Mouse (Mus musculus) CH12.LX (cell line): ENCODE results near the gene Csmd2. TPM values are rescaled to one million over a fixed set of nuclear protein-coding genes. Genes with fewer than 3 reads are reported as not detected.

Experiments used
- DNase-seq: peaks from one replicate; pipeline ENCODE4 v3.0.0-alpha.2; 2013; ENCODE audit errors: extremely low read depth
- H3K27ac ChIP-seq: 2 replicates; pipeline ENCODE4 v1.5.1; 2012; ENCODE audit warnings: low read depth, mild to moderate bottlenecking, control low read depth, moderate library complexity; ENCODE audit not compliant: insufficient read depth
- H3K27me3 ChIP-seq: replicated peaks from 2 replicates; pipeline ENCODE3; 2012; ENCODE audit warnings: inconsistent platforms
- H3K36me3 ChIP-seq, 2 experiments: replicated peaks in 1 of 2; 2 replicates each; pipeline versions ENCODE3 to v1.6.1; 2012; ENCODE audit warnings: inconsistent platforms in 1 of 2, low read length in 1 of 2, mild to moderate bottlenecking in 1 of 2, mixed read lengths in 1 of 2, moderate library complexity in 1 of 2; ENCODE audit not compliant: control insufficient read depth in 1 of 2, insufficient read depth in 1 of 2
- H3K4me1 ChIP-seq, 2 experiments: 2 replicates each; pipeline ENCODE4 v1.6.1; 2012; ENCODE audit warnings: inconsistent platforms in 1 of 2, moderate library complexity in 1 of 2; ENCODE audit not compliant: insufficient read depth in 2 of 2, control insufficient read depth in 1 of 2
- H3K4me2 ChIP-seq: 2 replicates; pipeline ENCODE4 v1.6.1; 2012; ENCODE audit warnings: low read depth, mild to moderate bottlenecking, control low read depth; ENCODE audit not compliant: poor library complexity, insufficient read depth, severe bottlenecking
- H3K4me3 ChIP-seq, 3 experiments: fragments of 150-350 bp in 1 of 3; sonication (generic) in 1 of 3; replicated peaks in 1 of 3; 2 replicates each; pipeline versions ENCODE3 to v1.5.1; 2011 to 2012; ENCODE audit warnings: low read depth in 2 of 3, low read length in 2 of 3, mild to moderate bottlenecking in 2 of 3, moderate library complexity in 2 of 3, control low read depth in 1 of 3, improper control_type of control experiment in 1 of 3, inconsistent platforms in 1 of 3, mixed read lengths in 1 of 3; ENCODE audit not compliant: poor library complexity in 1 of 3
- H3K79me2 ChIP-seq: replicated peaks from 2 replicates; pipeline ENCODE4 v1.6.1; 2012; ENCODE audit warnings: mild to moderate bottlenecking, moderate library complexity; ENCODE audit not compliant: control insufficient read depth, poor library complexity, insufficient read depth, severe bottlenecking; ENCODE audit errors: extremely low read depth
- H3K9ac ChIP-seq: 2 replicates; pipeline ENCODE4 v1.6.1; 2012; ENCODE audit warnings: low read depth, mild to moderate bottlenecking, control low read depth, moderate library complexity; ENCODE audit not compliant: insufficient read depth
- H3K9me3 ChIP-seq: replicated peaks from 2 replicates; pipeline ENCODE3; 2012; ENCODE audit warnings: low read length, inconsistent platforms, mixed read lengths
- ETS1 ChIP-seq: conservative IDR thresholded peaks from 2 replicates; pipeline ENCODE4 v1.6.1; 2012; ENCODE audit warnings: low read depth, mild to moderate bottlenecking, inconsistent platforms, low read length, improper control_type of control experiment, moderate library complexity
- HCFC1 ChIP-seq: IDR thresholded peaks from 2 replicates; pipeline ENCODE4 v1.6.1; 2012; ENCODE audit warnings: low read depth, mild to moderate bottlenecking, inconsistent platforms, low read length, improper control_type of control experiment
- JUN ChIP-seq: IDR thresholded peaks from 2 replicates; pipeline ENCODE4 v1.6.1; 2011; ENCODE audit warnings: low read depth, mild to moderate bottlenecking, low read length, improper control_type of control experiment, moderate library complexity; ENCODE audit not compliant: insufficient read depth
- MAX ChIP-seq: IDR thresholded peaks from 2 replicates; pipeline ENCODE4 v1.6.1; 2011; ENCODE audit warnings: low read length, improper control_type of control experiment
- MAZ ChIP-seq: IDR thresholded peaks from 2 replicates; pipeline ENCODE4 v1.6.1; 2012; ENCODE audit warnings: low read depth, mild to moderate bottlenecking, inconsistent platforms, low read length, improper control_type of control experiment, moderate library complexity
- MYC ChIP-seq: IDR thresholded peaks from 2 replicates; pipeline ENCODE4 v1.6.1; 2011; ENCODE audit warnings: low read depth, mild to moderate bottlenecking, improper control_type of control experiment, low read length
- NRF1 ChIP-seq: IDR thresholded peaks from 2 replicates; pipeline ENCODE4 v1.6.1; 2014; ENCODE audit warnings: low read depth, mild to moderate bottlenecking, inconsistent platforms, low read length, improper control_type of control experiment, moderate library complexity
- PAX5 ChIP-seq: IDR thresholded peaks from 2 replicates; pipeline ENCODE4 v1.6.1; 2012; ENCODE audit warnings: low read length, inconsistent platforms, mixed read lengths
- RCOR1 ChIP-seq: conservative IDR thresholded peaks from 2 replicates; pipeline ENCODE4 v1.6.1; 2012; ENCODE audit warnings: low read depth, mild to moderate bottlenecking, inconsistent platforms, low read length, improper control_type of control experiment
- SMC3 ChIP-seq: IDR thresholded peaks from 2 replicates; pipeline ENCODE4 v1.6.1; 2011; ENCODE audit warnings: low read depth, low read length, improper control_type of control experiment
- TBP ChIP-seq: conservative IDR thresholded peaks from 2 replicates; pipeline ENCODE4 v1.6.1; 2011; ENCODE audit warnings: low read depth, low read length, improper control_type of control experiment
- TCF12 ChIP-seq: IDR thresholded peaks from 2 replicates; pipeline ENCODE4 v1.6.1; 2014; ENCODE audit warnings: low read depth, mild to moderate bottlenecking, inconsistent platforms, low read length, improper control_type of control experiment
- USF1 ChIP-seq: IDR thresholded peaks from 2 replicates; pipeline ENCODE4 v1.6.1; 2014; ENCODE audit warnings: low read depth, mild to moderate bottlenecking, inconsistent platforms, low read length, improper control_type of control experiment
- USF2 ChIP-seq: conservative IDR thresholded peaks from 2 replicates; pipeline ENCODE4 v1.6.1; 2011; ENCODE audit warnings: low read depth, low read length, improper control_type of control experiment
- ZC3H11A ChIP-seq: IDR thresholded peaks from 2 replicates; pipeline ENCODE4 v1.6.1; 2012; ENCODE audit warnings: low read depth, mild to moderate bottlenecking, inconsistent platforms, low read length, improper control_type of control experiment
- ZNF384 ChIP-seq: IDR thresholded peaks from 2 replicates; pipeline ENCODE4 v1.6.1; 2012; ENCODE audit warnings: low read depth, low read length, improper control_type of control experiment, inconsistent platforms
- dilution Hi-C: fragments of 300-500 bp; cut with MboI; formaldehyde crosslinking; loops from 2 replicates; pipeline ENCODE4 v1.14.3; 2020; ENCODE audit warnings: low sequenced_read_pairs; ENCODE audit not compliant: extremely low pct_unique_long_range_greater_than_20kb, extremely low pct_ligation_motif_present
- in situ Hi-C: fragments of 300-500 bp; cut with MboI; formaldehyde crosslinking; loops from 3 replicates; pipeline ENCODE4 v1.14.3; 2019; ENCODE audit warnings: low sequenced_read_pairs, low pct_ligation_motif_present, low pct_unique_long_range_greater_than_20kb, mixed read lengths
- polyA plus RNA-seq: library from polyadenylated mRNA; unstranded; fragments of >175 nt; gene quantifications from 2 replicates; pipeline ENCODE4 v1.2.1, GENCODE M21; 2012; ENCODE audit warnings: low read depth; ENCODE audit not compliant: insufficient read length
- total RNA-seq, 2 experiments: library from RNA; depleted of rRNA; stranded (reverse); fragments of 300-350 nt in 1 of 2; fragments of >200 nt in 1 of 2; gene quantifications; 2 replicates each; pipeline ENCODE4 v1.2.3; 2012 to 2014

The Csmd2 gene
- total and polyA plus RNA-seq, 3 experiments, result 0.08 to 0.80 TPM; not detected in 1

GRCm38 (mm10) chr4:128264491-128264890, 276.8 kb downstream of the Csmd2 start:
- dilution Hi-C loops (no loop called here), in situ Hi-C loops (no loop called here)
- H3K27me3 ChIP-seq, result no peaks in the 10 kb centered on the region
- no peak overlapping the region for H3K4me3 ChIP-seq
- peaks cover 86% of the 10 kb centered on the region for H3K9me3 ChIP-seq
- no peak overlapping the region for H3K4me2 ChIP-seq
- no peak for DNase-seq
- no peak overlapping the region for H3K27ac ChIP-seq
- H3K79me2 ChIP-seq, result no peaks in the 10 kb centered on the region
- no peak for TF ChIP-seq ZNF384
- no peak for TF ChIP-seq USF2
- no peak for TF ChIP-seq SMC3
- TF ChIP-seq MAZ, result no peak
- TF ChIP-seq PAX5, result no peak
- no peak overlapping the region for H3K9ac ChIP-seq
- no peaks in the 10 kb centered on the region for H3K36me3 ChIP-seq
- H3K4me1 ChIP-seq, result no peaks in the 10 kb centered on the region

- dilution Hi-C loops (no loop called here), in situ Hi-C loops (no loop called here)
- Histone ChIP-seq H3K79me2 (no peaks in the 10 kb centered on the region), H3K27ac (no peak overlapping the region), H3K4me3 (no peak overlapping the region), H3K9ac (no peak overlapping the region), H3K4me1 (no peaks in the 10 kb centered on the region), H3K36me3 (no peaks in the 10 kb centered on the region), H3K27me3 (no peaks in the 10 kb centered on the region), H3K4me2 (no peak overlapping the region), H3K9me3 (peaks cover 87% of the 10 kb centered on the region)
- TF ChIP-seq MAX (no peak), JUN (no peak), TCF12 (no peak), RCOR1 (no peak), ZC3H11A (no peak), TBP (no peak), HCFC1 (no peak), USF1 (no peak)
- DNase-seq, result no peak
These were observed 277.7 kb downstream of the Csmd2 start for GRCm38 (mm10) chr4:128265341-128265740.

DNA sequence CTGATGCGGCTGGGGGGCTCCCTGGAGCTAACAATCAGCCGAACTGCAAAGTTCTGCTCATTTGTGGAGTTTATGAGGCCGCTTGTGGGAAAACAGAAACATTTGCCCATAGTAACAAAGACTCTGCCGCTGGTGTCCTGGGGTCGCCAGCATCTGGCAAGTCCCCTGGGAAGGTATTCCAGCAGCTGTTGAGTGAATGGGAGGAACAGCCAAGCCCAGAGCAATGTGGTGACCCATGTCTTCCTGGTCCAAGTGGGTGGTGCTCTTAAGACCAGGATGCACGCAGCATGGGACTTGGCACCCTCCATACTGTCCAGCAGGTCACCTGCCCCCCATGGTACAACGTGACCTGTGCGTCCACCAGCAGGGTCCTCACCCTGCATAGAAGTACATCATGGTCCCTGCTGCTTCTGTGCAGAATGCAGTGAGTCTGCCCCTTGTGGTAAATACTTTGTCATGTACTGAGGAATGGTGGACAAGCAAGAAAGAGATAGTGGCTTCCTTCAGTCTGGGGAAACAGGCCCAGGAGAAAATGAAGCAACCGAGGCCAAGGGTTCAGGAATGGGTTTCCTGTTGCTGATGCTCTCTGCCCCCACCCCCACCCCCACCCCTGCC, 281.7 kb downstream of the Csmd2 start:
- Histone ChIP-seq H3K9me3 (peaks cover 93% of the 10 kb centered on the region), H3K9ac (no peak overlapping the region), H3K4me3 (no peak overlapping the region), H3K4me1 (no peaks in the 10 kb centered on the region), H3K4me2 (no peak overlapping the region), H3K79me2 (no peaks in the 10 kb centered on the region), H3K36me3 (no peaks in the 10 kb centered on the region), H3K27ac (no peak overlapping the region), H3K27me3 (no peaks in the 10 kb centered on the region)
- dilution Hi-C loops (no loop called here), in situ Hi-C loops (no loop called here)
- TF ChIP-seq PAX5, result no peak
- no peak for TF ChIP-seq TCF12
- TF ChIP-seq TBP, result no peak
- no peak for TF ChIP-seq NRF1
- TF ChIP-seq ETS1, result no peak
- no peak for TF ChIP-seq MYC
- TF ChIP-seq ZNF384, result no peak
- no peak for TF ChIP-seq MAX
- DNase-seq, result no peak
